Mouse (Mus musculus) spleen, adult 2 months (tissue): ENCODE data around the gene BC034090. TPM values are rescaled to one million over a fixed set of nuclear protein-coding genes. Genes with fewer than 3 reads are reported as not detected.

Experiments
- DNase-seq, 2 experiments: peaks; one replicate each; pipeline versions ENCODE4 v3.0.0 to v3.0.0-alpha.2; 2012 to 2021; ENCODE audit warnings: low spot score in 2 of 2, low read depth in 1 of 2
- H3K27ac ChIP-seq: fragments of 200-500 bp; 2 replicates; pipeline ENCODE4 v1.5.1; 2012; ENCODE audit warnings: low read length, inconsistent platforms; ENCODE audit not compliant: insufficient read depth
- H3K27me3 ChIP-seq: fragments of 200-500 bp; 2 replicates; pipeline ENCODE4 v1.6.1; 2012; ENCODE audit warnings: mild to moderate bottlenecking, moderate library complexity, low read length, inconsistent platforms; ENCODE audit not compliant: control insufficient read depth, insufficient read depth
- H3K36me3 ChIP-seq: fragments of 200-500 bp; 2 replicates; pipeline ENCODE4 v1.6.1; 2012; ENCODE audit warnings: mild to moderate bottlenecking, low read length, inconsistent platforms; ENCODE audit not compliant: control insufficient read depth, insufficient read depth
- H3K4me1 ChIP-seq: fragments of 200-500 bp; 2 replicates; pipeline ENCODE4 v1.6.1; 2011; ENCODE audit warnings: inconsistent platforms; ENCODE audit not compliant: control insufficient read depth, insufficient read depth, insufficient read length
- H3K4me3 ChIP-seq: fragments of 200-500 bp; 2 replicates; pipeline ENCODE4 v1.5.1; 2011; ENCODE audit warnings: mild to moderate bottlenecking, inconsistent platforms; ENCODE audit not compliant: insufficient read depth, insufficient read length; ENCODE audit errors: extremely low read depth
- CTCF ChIP-seq: fragments of 200-500 bp; IDR thresholded peaks from 2 replicates; pipeline ENCODE4 v1.5.1; 2011; ENCODE audit warnings: mild to moderate bottlenecking, inconsistent platforms; ENCODE audit not compliant: insufficient read depth, insufficient read length, insufficient replicate concordance; ENCODE audit errors: extremely low read depth
- POLR2A ChIP-seq: fragments of 200-500 bp; IDR thresholded peaks from 2 replicates; pipeline ENCODE4 v1.6.1; 2011; ENCODE audit warnings: low read depth, low read length, inconsistent platforms
- WGBS: fragments of 180-500 bp; shearing (Covaris S2); methylation state at CpG from one replicate; pipeline ENCODE4 v1.1.7; 2018; 5-methylcytosine and 5-hydroxymethylcytosine counted together
- polyA plus RNA-seq: library from polyadenylated mRNA; depleted of rRNA; stranded (reverse); fragments of >200 nt; gene quantifications from 2 replicates; pipeline ENCODE4 v1.2.3, GENCODE M21; 2012

The BC034090 gene
- polyA plus RNA-seq, 1 experiment, result 3.3 TPM

- peaks cover 15% of the 10 kb centered on the region for H3K27me3 ChIP-seq
- TF ChIP-seq CTCF (no peak), POLR2A (no peak)
- no peak for DNase-seq
- H3K4me3 ChIP-seq, result no peak overlapping the region
- 89% methylated on average over 7 of the region's 7 CpGs for WGBS
- H3K27ac ChIP-seq, result no peak overlapping the region
- no peaks in the 10 kb centered on the region for H3K36me3 ChIP-seq
- H3K4me1 ChIP-seq, result peaks cover 9% of the 10 kb centered on the region
Measured at GRCm38 (mm10) chr1:155245516-155245915, 1.3 kb upstream of the BC034090 start.

- Histone ChIP-seq H3K27me3 (peaks cover 15% of the 10 kb centered on the region), H3K4me3 (no peak overlapping the region), H3K4me1 (peaks cover 9% of the 10 kb centered on the region), H3K27ac (no peak overlapping the region), H3K36me3 (no peaks in the 10 kb centered on the region)
- TF ChIP-seq POLR2A (no peak), CTCF (no peak)
- no peak for DNase-seq
- WGBS, result 14% methylated on average over 29 of the region's 29 CpGs
Measured at GRCm38 (mm10) chr1:155244771-155245211, 547 bp upstream of the BC034090 start.

DNA sequence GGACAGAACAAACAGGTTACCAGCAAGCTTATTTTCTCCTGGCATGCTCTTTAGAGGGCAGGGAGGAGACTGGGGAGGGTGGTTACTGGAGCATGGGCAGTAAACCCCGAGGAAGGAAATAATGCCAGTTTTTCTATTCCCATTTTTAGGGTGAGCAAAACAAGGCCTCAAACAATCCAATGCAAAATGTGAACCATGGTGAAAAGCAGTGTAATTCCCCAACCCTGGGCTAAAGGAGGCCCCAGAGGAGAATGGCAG lies 1.8 kb downstream of the BC034090 start:
- Histone ChIP-seq H3K4me1 (peaks cover 9% of the 10 kb centered on the region), H3K27ac (no peak overlapping the region), H3K36me3 (no peaks in the 10 kb centered on the region), H3K27me3 (peaks cover 15% of the 10 kb centered on the region), H3K4me3 (no peak overlapping the region)
- DNase-seq, result no peak
- WGBS, result 77% methylated on average over 1 of the region's 1 CpGs
- no peak for TF ChIP-seq CTCF
- no peak for TF ChIP-seq POLR2A

DNA sequence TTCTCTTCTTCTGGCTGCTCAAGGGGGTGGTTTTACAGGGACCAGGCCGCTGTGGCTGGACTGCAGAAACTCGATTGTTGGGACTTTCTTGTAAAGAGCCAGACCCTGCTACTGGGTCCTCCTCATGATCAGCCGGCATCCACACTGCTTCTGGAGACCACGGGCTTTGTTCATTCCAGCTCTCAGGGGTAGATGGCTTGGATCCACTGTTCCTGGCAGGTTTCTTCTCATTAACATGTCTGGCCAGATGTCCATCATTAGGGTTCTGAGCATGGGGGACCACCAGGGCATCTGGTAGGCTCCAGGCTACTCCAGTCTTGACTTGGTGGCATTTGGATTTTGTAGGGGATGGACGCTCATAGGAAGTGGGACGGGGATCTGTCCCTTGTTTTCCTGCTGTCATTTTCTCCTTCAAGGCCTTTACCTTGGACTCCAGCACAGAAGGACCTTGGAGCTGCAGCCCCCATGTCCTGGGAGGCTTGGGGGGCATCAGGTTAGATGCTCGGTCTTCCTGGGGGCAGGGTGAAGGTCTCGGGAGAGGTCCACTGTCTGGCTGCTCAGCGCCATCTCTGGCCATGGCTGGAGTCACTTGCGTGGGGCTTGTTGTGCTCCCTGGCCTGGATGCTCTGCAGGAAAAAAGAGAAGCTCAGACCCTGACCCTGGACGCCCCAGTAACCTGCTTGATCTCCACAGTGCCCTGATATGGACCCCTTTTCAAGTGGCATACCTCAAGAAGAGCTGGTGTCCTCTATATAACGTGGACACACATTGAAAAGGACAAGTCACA lies 2.4 kb downstream of the BC034090 start:
- no peak overlapping the region for H3K4me3 ChIP-seq

GRCm38 (mm10) chr1:155239962-155240717 lies 4.1 kb downstream of the BC034090 start:
- WGBS, result 83% methylated on average over 6 of the region's 6 CpGs
- no peak overlapping the region for H3K27ac ChIP-seq
- DNase-seq, result no peak
- H3K27me3 ChIP-seq, result peaks cover 11% of the 10 kb centered on the region
- no peak for TF ChIP-seq POLR2A
- TF ChIP-seq CTCF, result no peak
- H3K4me1 ChIP-seq, result peaks cover 9% of the 10 kb centered on the region
- H3K4me3 ChIP-seq, result no peak overlapping the region
- H3K36me3 ChIP-seq, result no peaks in the 10 kb centered on the region

More for the DNA sequence above, 2.4 kb downstream of the BC034090 start:
- Histone ChIP-seq H3K36me3 (no peaks in the 10 kb centered on the region), H3K4me1 (peaks cover 9% of the 10 kb centered on the region), H3K27ac (no peak overlapping the region), H3K27me3 (peaks cover 15% of the 10 kb centered on the region)
- no peak for DNase-seq
- TF ChIP-seq POLR2A, result no peak
- TF ChIP-seq CTCF, result no peak
- WGBS, result 87% methylated on average over 12 of the region's 12 CpGs

GRCm38 (mm10) chr1:155239169-155239568 lies 5.1 kb downstream of the BC034090 start:
- DNase-seq, result no peak
- no peak for TF ChIP-seq POLR2A
- no peak for TF ChIP-seq CTCF
- Histone ChIP-seq H3K27me3 (peaks cover 5% of the 10 kb centered on the region; the same call in 1 of the 2 replicates), H3K4me1 (peaks cover 3% of the 10 kb centered on the region), H3K36me3 (no peaks in the 10 kb centered on the region), H3K4me3 (no peak overlapping the region), H3K27ac (no peak overlapping the region)
- WGBS, result 90% methylated on average over 4 of the region's 4 CpGs
